Mouse (Mus musculus): ENCODE data around the gene Sfmbt2.

The Sfmbt2 gene

DNA sequence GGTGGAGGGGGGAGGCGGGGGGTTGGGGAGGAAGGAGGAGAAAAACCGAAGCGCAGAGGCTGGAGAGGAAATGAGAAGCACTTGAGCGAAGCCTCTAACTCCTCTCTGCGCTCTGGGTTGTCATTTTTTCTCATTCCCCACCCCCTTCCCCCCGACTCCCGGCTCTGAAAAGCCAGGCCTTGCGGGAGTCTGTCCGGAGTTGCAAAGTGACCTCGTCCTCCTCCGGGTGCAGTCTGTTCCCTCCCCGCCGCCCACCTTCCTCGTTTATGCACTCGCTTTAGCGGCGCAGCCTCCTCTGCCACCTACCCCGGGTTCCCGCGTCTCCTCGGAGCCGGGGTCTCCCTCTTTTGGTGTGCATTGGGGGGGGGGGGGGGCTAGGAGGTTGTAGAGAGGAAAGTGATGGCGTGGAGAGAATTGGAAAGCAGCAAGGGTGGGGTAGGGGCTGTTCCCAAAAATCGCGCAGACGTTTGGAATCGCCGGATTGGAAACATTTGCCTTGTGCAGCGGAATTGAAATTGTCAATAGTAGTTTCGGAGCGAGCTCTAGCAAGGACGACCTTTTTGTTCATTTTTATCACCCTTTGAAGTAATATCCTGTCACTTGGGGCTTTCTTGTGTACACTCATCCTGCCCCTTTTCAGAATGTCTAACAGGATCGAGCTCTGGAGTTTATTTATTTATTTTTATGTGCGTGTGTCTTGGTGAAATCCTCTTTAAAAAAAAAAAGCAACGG, 2.6 kb downstream of the Sfmbt2 start:
- DNase-seq, result no peak

DNA sequence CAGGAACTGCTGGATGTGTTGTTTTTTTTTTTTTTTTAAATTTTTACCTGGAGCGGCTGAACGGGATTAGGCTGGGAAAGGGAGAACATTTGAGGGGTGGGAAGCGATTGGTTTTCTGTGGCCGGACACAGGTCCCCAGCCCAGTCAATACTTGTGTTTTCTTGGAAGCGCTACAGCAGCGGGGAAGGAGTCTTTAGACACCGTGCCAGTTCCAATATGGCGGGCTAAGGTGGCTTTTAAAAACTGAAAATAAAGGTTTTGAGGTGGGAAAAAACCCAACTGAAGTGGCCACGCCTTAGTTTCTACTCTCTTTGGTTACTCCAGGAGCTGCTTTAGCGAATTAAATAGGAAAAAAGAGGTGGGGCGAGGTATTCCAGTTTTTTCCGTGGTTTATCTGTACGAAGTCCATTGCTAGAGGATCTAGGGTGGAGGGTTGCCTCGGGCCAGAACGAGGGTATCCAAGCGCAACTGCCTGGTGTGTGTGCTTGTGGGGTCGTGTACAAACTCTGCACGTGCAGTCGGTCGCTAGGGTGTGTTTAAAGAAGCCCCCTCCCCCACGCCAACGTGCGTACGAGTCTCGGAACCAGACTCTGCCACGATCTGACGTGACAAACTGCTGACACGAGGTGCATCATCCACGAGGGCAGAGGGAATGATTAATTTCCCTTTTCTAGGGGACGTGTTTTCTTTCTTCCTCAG, 3.3 kb downstream of the Sfmbt2 start:
- no peak for DNase-seq

DNA sequence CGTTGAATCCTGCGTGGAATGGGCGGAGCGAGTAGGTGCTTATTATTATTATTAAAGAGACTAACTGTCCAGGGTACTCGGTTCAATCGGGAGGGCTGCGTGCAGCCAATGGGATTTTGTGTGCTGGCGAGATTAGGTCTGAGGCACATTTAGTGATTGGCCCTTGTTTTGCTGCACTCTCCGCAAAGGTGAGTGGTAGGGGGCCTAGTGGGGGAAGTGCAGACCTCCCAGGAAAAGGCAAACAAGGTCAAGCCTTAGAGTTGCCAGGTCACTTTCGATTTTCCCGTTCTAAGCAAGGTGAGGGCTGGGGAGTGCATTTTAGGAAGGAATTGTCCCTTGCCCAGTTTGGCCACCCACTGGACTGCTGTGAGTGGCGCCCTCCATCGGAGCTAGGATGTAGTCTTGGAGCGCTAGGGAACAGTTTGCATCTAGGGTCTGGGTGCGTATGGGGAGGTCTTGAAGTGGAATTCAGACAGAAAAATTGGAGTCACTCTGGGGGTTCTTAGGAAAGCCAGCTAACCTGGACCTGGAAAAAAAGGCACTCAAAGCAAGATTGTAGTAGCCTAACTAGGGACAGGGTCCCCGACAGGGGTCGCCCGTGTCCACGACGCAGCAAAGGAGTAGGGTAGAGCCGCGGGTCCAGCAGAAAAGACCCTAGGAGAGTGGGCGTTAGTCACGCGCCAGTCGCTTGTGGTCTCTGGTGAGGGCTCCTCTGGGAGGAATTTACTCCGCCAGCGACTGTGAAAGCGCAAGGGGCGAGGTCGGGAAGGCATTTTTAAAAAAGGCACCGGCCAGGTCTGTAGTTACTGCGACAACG, 4.1 kb downstream of the Sfmbt2 start:
- no peak for DNase-seq

DNA sequence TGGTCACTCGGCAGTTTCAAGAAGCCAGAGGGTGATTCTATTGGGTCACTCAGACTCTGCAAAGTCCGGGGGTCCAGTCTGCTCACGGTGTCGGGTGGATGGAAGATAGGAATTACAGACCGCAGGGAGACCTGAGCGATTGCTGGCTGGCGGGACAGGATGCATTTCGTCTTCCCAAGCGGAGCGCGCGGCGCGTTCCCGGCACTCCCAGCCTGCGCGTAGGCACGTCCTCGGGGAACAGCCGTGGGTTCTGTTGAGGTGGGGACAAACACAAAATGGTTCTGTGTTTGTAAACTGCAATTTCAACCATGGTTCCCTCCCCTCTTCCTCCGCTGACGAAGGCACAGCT, 4.7 kb downstream of the Sfmbt2 start:
- no peak for DNase-seq

DNA sequence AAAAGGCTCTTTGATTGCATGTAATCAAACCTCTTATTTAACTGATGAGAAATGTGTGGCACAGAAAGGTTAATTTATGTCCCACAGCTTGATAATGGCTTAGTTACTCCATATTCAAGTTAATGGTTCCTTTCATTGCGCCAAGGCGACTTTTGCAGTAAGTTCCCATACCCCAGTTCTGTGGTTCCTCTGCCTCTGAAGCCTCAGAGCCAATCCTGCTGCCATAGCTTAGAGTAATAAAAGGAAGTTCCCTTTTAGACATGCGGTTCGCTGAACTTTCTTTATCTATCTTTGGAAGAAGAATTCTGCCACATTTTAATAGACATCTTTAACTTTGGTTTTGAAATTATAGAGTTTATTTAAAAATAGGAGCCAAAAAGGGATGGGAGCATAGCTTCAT, 19.7 kb downstream of the Sfmbt2 start:
- DNase-seq, result no peak

DNA sequence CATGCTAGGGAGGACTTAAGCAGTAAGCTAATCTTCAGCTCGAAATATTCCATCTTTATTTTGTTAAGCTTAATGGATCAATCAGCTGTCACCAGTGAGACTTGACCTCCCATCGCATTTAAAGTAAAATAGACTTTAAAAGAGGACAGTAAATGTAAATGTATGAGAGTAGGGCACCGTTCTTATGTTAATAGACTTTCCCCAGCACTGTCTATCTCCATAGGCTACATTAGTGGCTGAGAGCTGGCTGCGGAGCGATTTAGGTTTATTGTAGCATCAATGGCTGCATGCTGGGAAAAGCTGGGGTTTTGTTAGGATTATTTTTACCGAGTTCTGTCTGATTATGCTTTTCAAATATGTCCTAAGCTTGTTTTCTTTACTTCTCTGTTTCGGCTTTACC, 20.5 kb downstream of the Sfmbt2 start:
- no peak for DNase-seq

DNA sequence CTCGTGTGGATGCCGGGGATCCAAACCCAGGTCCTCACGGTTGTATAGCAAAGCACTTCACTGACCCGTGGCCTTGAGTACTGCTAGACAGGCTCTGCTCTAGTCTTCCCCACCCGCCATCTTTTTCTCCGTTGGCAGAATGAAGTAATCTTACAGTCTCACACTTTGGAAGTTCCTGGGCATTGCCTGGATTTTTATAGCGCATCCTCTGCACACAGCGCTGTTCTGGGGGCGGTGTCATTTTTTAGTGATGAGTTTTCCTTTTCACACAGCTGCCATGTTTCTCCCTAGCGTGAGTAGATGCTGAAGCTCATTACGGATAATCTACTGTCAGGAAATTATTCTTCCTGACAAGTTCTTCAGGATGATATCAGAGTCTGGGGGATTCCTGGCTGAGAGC, 24.8 kb downstream of the Sfmbt2 start:
- no peak for DNase-seq

DNA sequence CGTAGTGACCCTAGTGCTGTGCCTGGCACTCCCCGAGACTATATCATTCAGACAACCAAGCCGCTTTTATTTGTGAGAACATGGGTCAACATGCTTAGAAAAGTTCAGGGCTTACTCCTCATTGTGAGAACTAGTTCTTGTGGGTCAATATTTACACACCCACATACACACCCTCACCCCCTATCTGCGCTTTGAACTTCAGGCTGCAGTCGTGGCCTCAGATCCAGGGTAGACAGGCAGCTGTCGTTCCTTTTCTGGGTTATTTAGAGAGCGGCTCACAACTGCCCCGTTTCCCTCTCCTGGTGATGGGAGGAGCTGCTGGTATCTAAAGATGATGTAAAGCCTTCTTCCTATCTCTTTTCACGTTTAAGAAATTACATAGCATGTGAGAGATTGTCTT, 27.5 kb downstream of the Sfmbt2 start:
- no peak for DNase-seq

DNA sequence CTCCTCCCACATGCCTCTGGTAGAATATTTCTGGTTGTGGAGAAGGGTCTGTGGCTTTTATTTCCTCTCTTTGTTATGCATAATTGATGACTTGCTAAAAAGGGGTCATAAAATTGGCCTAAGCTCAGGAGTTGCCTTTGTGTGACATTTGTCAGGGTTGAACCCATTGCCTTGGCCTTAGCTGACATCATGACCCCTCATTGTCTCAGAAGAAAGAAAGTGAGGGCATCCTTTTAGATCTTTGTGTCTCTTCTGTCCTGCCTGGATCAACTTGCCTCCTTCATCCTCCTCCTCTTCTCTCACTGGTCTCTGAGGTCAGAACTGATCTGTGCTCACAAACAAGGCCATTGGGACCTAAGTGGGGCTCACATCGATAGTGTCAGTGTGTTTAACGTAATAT, 35.8 kb downstream of the Sfmbt2 start:
- no peak for DNase-seq

DNA sequence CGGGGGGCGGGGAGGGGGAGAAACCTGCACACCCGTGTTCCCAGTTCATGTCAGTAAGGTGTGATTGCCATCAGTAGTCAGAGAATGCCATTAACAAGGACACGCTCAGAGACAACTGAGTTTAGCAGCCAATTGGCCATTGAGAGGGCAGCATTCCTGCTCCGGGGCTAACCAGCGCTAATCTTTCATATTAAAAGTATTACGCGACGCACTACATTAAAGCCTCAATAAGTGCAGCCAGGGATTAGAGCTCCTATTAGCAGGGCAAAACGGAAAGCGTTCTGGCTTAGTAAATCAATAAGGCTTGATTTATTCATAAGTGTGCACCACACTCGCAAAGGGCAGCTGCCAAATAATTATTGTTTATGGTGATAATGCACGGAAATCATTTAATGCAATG, 39.1 kb downstream of the Sfmbt2 start:
- DNase-seq, result no peak

DNA sequence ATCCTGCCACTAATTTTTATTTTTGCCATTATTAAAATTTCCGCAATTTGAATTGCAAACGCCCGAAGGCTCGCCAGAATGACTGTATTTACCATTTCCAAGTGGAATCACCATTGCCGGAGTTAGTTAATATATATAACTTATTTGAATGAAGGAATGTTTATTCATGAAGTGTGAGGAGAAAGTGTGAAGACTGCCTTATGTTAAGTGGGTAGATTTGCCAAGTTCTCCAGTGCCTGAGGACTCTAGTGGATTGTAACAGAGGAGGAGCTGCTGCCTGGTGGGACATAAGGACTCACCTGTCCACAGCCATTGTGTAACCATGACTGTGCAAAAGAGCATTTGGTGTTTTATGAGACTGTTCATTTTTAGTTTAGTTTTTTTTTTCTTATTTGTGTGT, 39.8 kb downstream of the Sfmbt2 start:
- no peak for DNase-seq

DNA sequence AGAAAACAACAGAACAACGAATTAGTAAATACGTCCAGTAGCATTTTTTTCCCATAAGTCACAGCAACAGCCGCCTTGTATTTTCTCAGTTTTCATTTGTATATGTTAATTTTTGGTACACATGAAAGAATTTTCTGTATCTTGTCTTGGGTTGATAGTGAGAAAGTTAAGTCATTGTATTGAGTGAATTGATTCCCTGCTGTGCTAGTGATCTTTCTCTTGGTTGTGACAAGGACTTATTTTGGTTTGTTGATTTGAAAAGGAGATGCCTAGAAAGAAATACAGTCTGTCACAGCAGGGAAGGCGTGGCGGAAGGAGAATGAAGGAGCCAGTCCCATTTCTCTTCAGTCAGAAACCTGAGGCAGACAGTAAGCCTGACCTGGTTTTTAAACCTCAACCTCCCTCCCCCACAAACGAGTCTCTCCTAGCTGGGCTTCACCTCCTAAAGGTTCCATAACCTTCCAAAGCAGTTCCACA, 50.7 kb downstream of the Sfmbt2 start:
- DNase-seq, result no peak

DNA sequence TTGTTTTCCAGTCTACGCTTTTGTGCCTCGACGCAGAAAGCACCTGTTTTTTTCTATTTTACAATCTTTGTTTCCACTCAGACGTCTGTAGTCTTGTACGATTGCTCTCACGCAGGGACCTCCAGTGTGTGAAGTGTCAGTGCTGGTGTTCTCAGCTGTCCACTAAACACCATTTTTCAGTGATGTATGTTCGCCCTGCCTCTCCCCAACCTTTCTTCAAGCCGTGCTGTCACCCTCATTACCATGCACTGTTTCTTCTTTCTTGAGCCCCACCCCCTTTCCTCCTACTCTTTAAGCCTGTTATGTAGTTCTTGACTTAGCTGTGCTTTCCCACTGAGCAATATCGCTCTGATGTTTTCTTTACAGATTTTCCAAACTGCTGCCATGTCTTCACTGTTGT, 67.0 kb downstream of the Sfmbt2 start:
- DNase-seq, result no peak

DNA sequence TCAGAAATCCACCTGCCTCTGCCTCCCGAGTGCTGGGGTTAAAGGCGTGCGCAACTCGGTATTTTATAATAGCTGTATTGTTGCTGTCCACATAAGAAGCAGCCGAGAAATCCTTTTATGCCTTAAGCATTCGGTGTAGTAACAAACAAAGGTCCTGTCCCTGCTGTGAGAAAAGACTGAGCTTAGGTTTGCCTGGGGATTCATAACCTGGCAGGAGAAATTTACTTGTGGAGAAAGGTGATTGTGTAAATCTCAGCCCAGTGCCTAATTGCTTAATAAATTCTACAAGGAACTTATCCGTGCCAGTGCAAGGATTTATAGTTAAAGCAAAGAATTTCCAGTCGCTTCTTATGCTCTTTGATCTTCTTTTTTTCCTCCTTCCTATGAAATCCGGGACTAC, 71.5 kb downstream of the Sfmbt2 start:
- DNase-seq, result no peak

DNA sequence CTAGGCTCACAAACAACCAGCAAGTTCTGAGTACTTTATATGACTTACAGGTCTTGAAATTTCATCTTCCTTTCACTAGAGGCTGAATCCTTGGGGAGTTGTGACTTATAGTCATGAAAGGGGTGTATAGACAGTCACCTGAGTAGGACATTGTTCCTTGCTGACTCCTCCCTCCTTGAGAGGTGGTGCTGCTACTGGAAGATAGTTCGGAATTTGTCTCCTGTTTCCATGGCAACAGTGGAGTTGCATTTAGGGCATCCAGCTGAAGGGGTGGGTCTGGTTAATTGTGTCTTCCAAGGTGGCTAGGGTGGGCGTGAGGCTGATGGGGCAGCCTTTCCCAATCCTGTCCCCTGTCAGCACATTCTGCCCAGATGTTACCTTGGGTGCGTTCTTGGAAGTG, 83.3 kb downstream of the Sfmbt2 start:
- DNase-seq, result no peak

DNA sequence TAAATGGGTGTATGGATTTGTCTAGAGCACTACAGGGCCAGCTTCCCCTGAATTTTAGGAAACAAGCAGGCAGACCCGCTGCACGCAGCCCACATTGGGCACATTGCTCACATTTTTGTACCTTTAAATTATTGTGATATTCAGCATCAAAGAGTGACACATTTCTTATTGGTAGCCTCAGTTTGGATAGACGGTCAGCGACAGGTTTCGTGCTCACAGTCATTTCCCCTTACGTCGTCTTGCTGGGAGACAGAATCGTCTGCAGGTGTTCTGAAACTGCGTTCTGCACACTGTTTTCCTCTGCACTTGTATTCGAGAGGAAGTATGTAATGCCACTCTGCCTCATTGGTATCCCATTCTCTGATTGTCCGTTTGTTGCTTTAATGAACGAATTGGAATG, 88.0 kb downstream of the Sfmbt2 start:
- DNase-seq, result no peak

DNA sequence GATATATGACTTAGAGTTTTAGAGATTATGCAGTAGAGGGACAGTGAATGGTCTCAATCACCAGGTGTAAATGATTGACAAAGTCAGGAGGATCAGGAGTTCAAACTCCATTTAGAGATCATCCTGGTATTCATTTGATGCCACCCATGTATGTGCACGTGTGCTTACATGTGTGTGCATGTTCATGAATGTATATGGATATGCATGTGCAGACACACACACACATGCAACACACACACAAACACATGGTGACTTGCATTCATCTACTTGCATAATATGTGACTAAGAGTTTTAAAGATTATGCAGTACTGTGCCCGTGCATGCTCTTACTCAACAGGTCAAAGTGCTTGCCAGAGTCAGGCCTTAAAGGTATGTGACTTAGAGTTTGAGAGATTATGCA, 146.2 kb downstream of the Sfmbt2 start:
- no peak for DNase-seq

DNA sequence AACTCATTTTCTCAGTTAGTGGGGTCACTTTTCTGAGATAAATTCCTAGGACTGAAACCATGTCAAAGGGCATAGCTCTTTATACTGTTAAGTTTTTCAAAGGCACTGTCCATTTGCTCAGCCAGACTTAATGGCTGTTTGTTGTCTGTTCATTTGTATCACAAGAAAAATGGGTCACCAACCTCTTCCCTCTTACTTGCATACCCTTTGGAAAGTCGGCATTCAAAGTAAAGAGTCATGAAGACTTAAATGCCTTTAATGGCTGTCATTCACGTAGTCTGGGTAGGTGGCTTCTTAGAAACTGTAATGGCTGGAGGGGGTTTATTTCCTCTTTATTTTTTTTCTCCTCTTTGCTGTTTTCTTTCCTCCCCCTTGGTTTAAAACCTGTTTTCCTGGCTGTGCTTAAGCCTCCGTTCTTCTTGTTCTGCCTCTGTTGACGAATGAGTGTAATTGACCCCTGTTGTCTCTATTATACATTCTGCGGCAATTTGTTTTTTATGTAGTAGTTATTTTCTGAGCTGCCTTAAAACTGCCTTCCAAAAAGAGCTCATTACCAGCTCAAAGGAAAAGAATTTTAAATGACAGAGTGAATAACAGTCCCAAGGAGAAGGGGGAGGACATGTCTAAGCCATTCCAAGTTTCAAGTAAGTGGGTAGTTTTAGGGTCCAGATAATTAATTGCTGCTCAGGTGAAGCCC, 151.6 kb downstream of the Sfmbt2 start:
- DNase-seq, result no peak

DNA sequence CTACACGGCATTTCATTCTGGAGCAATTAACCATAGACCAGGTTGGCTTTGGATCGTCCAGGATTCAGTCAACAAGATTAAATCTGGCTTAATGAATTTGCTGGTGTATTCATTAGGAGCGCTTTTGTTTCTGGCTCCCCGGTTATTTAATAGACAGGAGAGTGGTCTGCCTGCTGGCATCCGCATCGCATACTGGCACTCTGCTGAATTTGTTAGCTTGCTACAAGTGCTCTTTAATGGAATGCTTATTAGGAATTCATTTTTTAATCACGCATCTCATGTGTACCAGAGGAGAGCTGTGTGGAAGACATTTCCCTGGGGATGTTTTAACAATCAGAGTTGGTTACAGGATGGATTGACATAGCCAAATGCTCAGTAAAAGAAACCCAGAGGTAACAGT, 155.3 kb downstream of the Sfmbt2 start:
- DNase-seq, result no peak

DNA sequence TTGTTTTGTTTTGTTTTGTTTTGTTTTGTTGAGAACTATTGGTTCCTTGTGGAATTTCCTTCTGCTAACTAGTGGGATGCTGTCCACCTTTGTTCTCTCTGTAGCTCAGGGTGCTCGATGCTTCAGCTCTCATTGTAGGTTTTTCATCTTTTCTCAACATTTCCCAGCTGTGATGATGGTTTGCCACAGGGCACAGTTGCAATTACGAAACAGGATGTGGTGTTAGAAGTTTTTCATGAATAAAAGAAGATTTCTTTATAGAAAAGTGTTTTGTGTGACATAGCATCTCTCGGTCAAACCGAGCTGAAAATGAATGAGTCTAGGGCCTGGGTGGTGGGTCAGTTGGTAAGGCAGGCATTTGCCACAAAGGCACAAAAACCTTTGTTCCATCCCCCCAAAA, 171.5 kb downstream of the Sfmbt2 start:
- no peak for DNase-seq

DNA sequence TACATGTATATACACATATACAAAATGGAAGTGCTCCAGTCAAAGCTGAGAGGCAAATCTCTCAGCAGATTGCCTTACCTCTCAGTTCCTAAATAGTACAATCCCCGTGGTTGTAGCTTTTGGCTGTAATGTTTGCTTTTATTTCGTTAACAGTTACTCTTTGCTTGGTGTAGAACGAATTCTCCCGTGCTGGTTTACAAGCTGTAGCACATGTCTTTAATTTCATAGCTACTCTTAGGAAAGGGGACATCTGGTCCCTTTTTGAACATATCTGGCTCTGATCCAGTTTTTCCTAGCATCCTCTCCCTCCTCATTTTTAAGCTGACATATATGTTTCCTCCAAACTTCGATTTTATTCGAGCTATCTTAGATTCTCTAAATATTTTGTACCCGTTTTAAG, 172.1 kb downstream of the Sfmbt2 start:
- DNase-seq, result no peak

DNA sequence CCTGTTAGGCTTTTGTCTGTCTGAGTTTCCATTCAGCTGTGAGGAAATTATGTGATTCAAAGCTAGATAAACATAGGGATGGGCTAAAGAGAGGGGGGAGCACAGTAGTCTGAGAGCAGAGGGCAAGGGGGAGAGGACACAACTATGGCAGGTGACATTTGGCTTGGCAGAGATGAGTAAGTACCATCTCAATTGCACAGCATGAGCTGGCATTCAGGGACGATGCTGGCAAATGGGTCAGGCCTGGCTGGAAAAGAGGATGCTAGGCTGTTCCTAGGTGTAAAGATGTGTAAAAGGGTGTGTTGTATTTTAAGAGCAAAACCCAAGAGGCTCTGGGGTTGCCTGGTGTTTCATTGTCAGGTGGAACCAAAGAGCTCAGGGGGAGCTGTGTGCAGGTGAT, 188.5 kb downstream of the Sfmbt2 start:
- DNase-seq, result no peak

DNA sequence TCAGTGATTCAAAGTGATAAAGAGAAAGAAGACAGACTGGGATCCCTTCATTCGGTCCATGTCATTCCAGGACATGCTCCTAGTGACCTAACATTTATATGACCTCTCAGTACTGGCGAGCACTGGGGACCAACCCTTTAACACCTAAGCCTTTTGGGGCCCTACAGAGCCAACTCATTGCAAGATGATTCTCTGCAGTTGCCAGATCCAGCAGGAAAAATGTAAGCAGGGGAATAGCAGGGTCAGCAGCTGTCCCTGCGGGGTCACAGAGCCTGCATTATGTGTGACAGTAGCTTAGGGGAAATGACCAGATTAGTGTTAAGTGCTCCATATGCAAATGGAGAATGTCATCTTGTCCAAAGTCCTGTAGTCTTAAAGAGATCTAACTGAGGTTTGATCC, 195.2 kb downstream of the Sfmbt2 start:
- DNase-seq, result no peak
